Mouse (Mus musculus) bone marrow macrophage, adult 2 months (primary cell): Measurements from ENCODE around the gene Umps.

Experiments
- CTCF ChIP-seq: IDR thresholded peaks from 2 replicates; pipeline ENCODE4 v1.5.1; 2012; ENCODE audit warnings: low read depth, mild to moderate bottlenecking, low read length, moderate library complexity
- POLR2A ChIP-seq: IDR thresholded peaks from 2 replicates; pipeline ENCODE4 v1.6.1; 2012; ENCODE audit warnings: mild to moderate bottlenecking, low read depth, low read length, borderline replicate concordance

DNA sequence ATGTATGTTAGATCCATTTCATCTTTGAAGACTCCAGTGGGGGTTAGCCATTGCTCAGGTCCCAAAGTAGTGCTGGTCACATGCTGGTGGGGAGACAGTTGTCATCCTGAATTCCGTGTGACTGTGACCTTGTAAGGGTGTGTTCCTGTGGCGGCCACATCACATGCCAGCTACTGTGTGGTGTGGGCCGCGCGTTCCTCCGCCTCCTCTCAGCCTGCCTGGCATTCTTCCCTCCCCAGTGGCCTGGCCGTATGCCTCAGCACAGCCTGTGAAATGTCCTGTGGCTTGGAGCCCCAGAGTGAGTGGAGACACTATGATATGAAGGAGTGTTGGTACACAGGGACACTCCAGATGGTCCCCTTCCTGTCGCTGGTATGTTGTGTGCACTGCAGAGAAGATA lies 29.3 kb downstream of the Umps start:
- TF ChIP-seq CTCF (no peak), POLR2A (no peak)
